Comparison of ENCODE assay signal across 8 mouse cellular contexts in genomic region chr4:126103057-126103581, GRCm38 (mm10). TPM values are rescaled to one million over a fixed set of nuclear protein-coding genes. Genes with fewer than 3 reads are reported as not detected.
A peak's percentile ranks its signal among the peaks of the same experiment; 100 is the strongest.
DNase-seq lines count a peak whose midpoint lies in the region; ATAC-seq and TF ChIP-seq lines count a peak whose summit lies in the region.

No protein-coding gene starts in this region.

- H3K9ac ChIP-seq in kidney, embryonic 15.5 days = peak overlapping the region; percentile 49

- peak overlapping the region; percentile 60 for H3K4me3 ChIP-seq in bone marrow macrophage, adult 2 months (ENCODE audit: insufficient read depth, low read length)
- peak overlapping the region; percentile 38 for H3K4me3 ChIP-seq in embryonic fibroblast, embryonic 13.5 days (ENCODE audit: insufficient read depth, low read length)
- peak overlapping the region; percentile 98 for H3K4me3 ChIP-seq in heart, embryonic 10.5 days
- peak overlapping the region; percentile 95 for H3K4me3 ChIP-seq in kidney, embryonic 15.5 days (replicated peaks)

- H3K27ac ChIP-seq in bone marrow macrophage, adult 2 months (ENCODE audit: insufficient read depth, low read depth, low read length) = peak overlapping the region; percentile 89
- peak overlapping the region; percentile 98 for H3K27ac ChIP-seq in embryonic fibroblast, embryonic 13.5 days (ENCODE audit: insufficient read depth, low read length)
- peak overlapping the region; percentile 93 for H3K27ac ChIP-seq in heart, embryonic 10.5 days
- H3K27ac ChIP-seq in kidney, embryonic 15.5 days = peak overlapping the region; percentile 93

- no peak for TF ChIP-seq CTCF in bone marrow macrophage, adult 2 months (IDR thresholded peaks at IDR 0.05; ENCODE audit: low read depth, low read length)
- TF ChIP-seq CTCF in embryonic fibroblast, embryonic 13.5 days (IDR thresholded peaks at IDR 0.05; ENCODE audit: borderline replicate concordance, insufficient read depth, low read length) = no peak

- peaks cover 14% of the 10 kb centered on the region for H3K36me3 ChIP-seq in heart, embryonic 10.5 days
- H3K36me3 ChIP-seq in kidney, embryonic 15.5 days = peaks cover 10% of the 10 kb centered on the region

- WGBS in heart, embryonic 10.5 days = 2% methylated on average over 15 of the region's 15 CpGs
- WGBS in kidney, embryonic 15.5 days = under 1% methylated on average over 15 of the region's 15 CpGs

- H3K4me2 ChIP-seq in kidney, embryonic 15.5 days = peak overlapping the region; percentile 89

- DNase-seq in A20 (ENCODE audit: low read depth, low spot score) = peak; percentile 86
- DNase-seq in heart, embryonic 10.5 days (ENCODE audit: low spot score) = peak; percentile 96
- DNase-seq in liver = peak; percentile 93
- DNase-seq in monocyte, adult 2 months (ENCODE audit: low read depth in 1 of 2, low spot score in 2 of 2) = peak; percentile 88 to 95
- peak; percentile 65 to 67 for DNase-seq in spleen, postnatal 14 days (ENCODE audit: low spot score in 2 of 2)

- H3K4me1 ChIP-seq in bone marrow macrophage, adult 2 months (ENCODE audit: control insufficient read depth, insufficient read depth, low read length) = peaks cover 39% of the 10 kb centered on the region
- H3K4me1 ChIP-seq in embryonic fibroblast, embryonic 13.5 days (ENCODE audit: control insufficient read depth, insufficient read depth, low read length) = peaks cover 14% of the 10 kb centered on the region
- peaks cover 74% of the 10 kb centered on the region for H3K4me1 ChIP-seq in heart, embryonic 10.5 days
- peaks cover 48% of the 10 kb centered on the region for H3K4me1 ChIP-seq in kidney, embryonic 15.5 days

- no peaks in the 10 kb centered on the region for H3K27me3 ChIP-seq in heart, embryonic 10.5 days (ENCODE audit: insufficient read depth, poor library complexity, severe bottlenecking)
- no peaks in the 10 kb centered on the region for H3K27me3 ChIP-seq in kidney, embryonic 15.5 days

- H3K9me3 ChIP-seq in heart, embryonic 10.5 days = no peaks in the 10 kb centered on the region
- H3K9me3 ChIP-seq in kidney, embryonic 15.5 days (replicated peaks) = no peaks in the 10 kb centered on the region

- ATAC-seq in kidney, embryonic 15.5 days (replicated peaks; ENCODE audit: low FRiP score) = peak; percentile 85

- TF ChIP-seq POLR2A in bone marrow macrophage, adult 2 months (IDR thresholded peaks at IDR 0.05; ENCODE audit: borderline replicate concordance, low read depth, low read length) = no peak
- TF ChIP-seq POLR2A in embryonic fibroblast, embryonic 13.5 days (IDR thresholded peaks at IDR 0.05; ENCODE audit: low read depth, low read length) = no peak; the same call in 1 of the 2 replicates

RNA-seq across cellular contexts. Expression of gene Stk40, which starts 0.6 kb away (rescaled TPM):
- 25.5 and 26.5 TPM in 2 replicates for polyA plus RNA-seq in bone marrow macrophage, adult 2 months (2012; ENCODE audit: insufficient read depth, insufficient read length, missing spikeins)
- polyA plus RNA-seq in embryonic fibroblast, embryonic 13.5 days (2011; ENCODE audit: insufficient read length, low read depth, missing spikeins) = 26.4 and 34.1 TPM in 2 replicates
- 37.7 and 39.0 TPM in 2 replicates for polyA plus RNA-seq in heart, embryonic 10.5 days (2016; fragmentation: Nextera tagmentation; extraction: Ambion mirVana)
- polyA plus RNA-seq in kidney, embryonic 15.5 days (2015; fragmentation: Nextera tagmentation; extraction: Ambion mirVana) = 38.2 and 41.3 TPM in 2 replicates

RNA-seq across cellular contexts. Expression of gene Lsm10, which starts 6.7 kb away (rescaled TPM):
- polyA plus RNA-seq in bone marrow macrophage, adult 2 months (2012; ENCODE audit: insufficient read depth, insufficient read length, missing spikeins) = 37.9 and 38.6 TPM in 2 replicates
- 34.3 and 38.7 TPM in 2 replicates for polyA plus RNA-seq in embryonic fibroblast, embryonic 13.5 days (2011; ENCODE audit: insufficient read length, low read depth, missing spikeins)
- 47.5 and 47.7 TPM in 2 replicates for polyA plus RNA-seq in heart, embryonic 10.5 days (2016; fragmentation: Nextera tagmentation; extraction: Ambion mirVana)
- polyA plus RNA-seq in kidney, embryonic 15.5 days (2015; fragmentation: Nextera tagmentation; extraction: Ambion mirVana) = 51.8 and 52.9 TPM in 2 replicates

RNA-seq across cellular contexts. Expression of gene Eva1b, which starts 44.4 kb away (rescaled TPM):
- 20.7 and 23.1 TPM in 2 replicates for polyA plus RNA-seq in bone marrow macrophage, adult 2 months (2012; ENCODE audit: insufficient read depth, insufficient read length, missing spikeins)
- 41.0 and 53.7 TPM in 2 replicates for polyA plus RNA-seq in embryonic fibroblast, embryonic 13.5 days (2011; ENCODE audit: insufficient read length, low read depth, missing spikeins)
- 26.3 and 39.5 TPM in 2 replicates for polyA plus RNA-seq in heart, embryonic 10.5 days (2016; fragmentation: Nextera tagmentation; extraction: Ambion mirVana)
- polyA plus RNA-seq in kidney, embryonic 15.5 days (2015; fragmentation: Nextera tagmentation; extraction: Ambion mirVana) = 90.0 and 98.5 TPM in 2 replicates

RNA-seq across cellular contexts. Expression of gene Oscp1, which starts 44.8 kb away (rescaled TPM):
- polyA plus RNA-seq in bone marrow macrophage, adult 2 months (2012; ENCODE audit: insufficient read depth, insufficient read length, missing spikeins) = 3.7 and 6.2 TPM in 2 replicates
- polyA plus RNA-seq in embryonic fibroblast, embryonic 13.5 days (2011; ENCODE audit: insufficient read length, low read depth, missing spikeins) = 5.0 and 8.1 TPM in 2 replicates
- polyA plus RNA-seq in heart, embryonic 10.5 days (2016; fragmentation: Nextera tagmentation; extraction: Ambion mirVana) = 8.2 and 9.1 TPM in 2 replicates
- 19.0 and 19.1 TPM in 2 replicates for polyA plus RNA-seq in kidney, embryonic 15.5 days (2015; fragmentation: Nextera tagmentation; extraction: Ambion mirVana)

RNA-seq across cellular contexts. Expression of gene Mrps15, which starts 56.4 kb away (rescaled TPM):
- 93.3 and 98.8 TPM in 2 replicates for polyA plus RNA-seq in bone marrow macrophage, adult 2 months (2012; ENCODE audit: insufficient read depth, insufficient read length, missing spikeins)
- polyA plus RNA-seq in embryonic fibroblast, embryonic 13.5 days (2011; ENCODE audit: insufficient read length, low read depth, missing spikeins) = 72.2 and 72.6 TPM in 2 replicates
- 142 and 157 TPM in 2 replicates for polyA plus RNA-seq in heart, embryonic 10.5 days (2016; fragmentation: Nextera tagmentation; extraction: Ambion mirVana)
- polyA plus RNA-seq in kidney, embryonic 15.5 days (2015; fragmentation: Nextera tagmentation; extraction: Ambion mirVana) = 150 and 153 TPM in 2 replicates

Comparison
In these comparisons a context has a peak if more than half of its experiments do, and no peak if none do; other contexts are left out.
1. Peak in every context shown above with its lines: DNase-seq, ATAC-seq, H3K4me3 ChIP-seq and H3K27ac ChIP-seq.
2. H3K4me3 ChIP-seq: peak in every context shown above with its lines; median percentile 98 in heart, embryonic 10.5 days; 95 in kidney, embryonic 15.5 days; 60 in bone marrow macrophage, adult 2 months; 38 in embryonic fibroblast, embryonic 13.5 days.